Mouse (Mus musculus): ENCODE measurements around the gene Prpf3.
"Not testable (repeated sequence)": the region's sequence is repeated elsewhere in the genome, so short reads cannot be mapped to it uniquely, and the experiment has no call there.

The Prpf3 gene

GRCm38 (mm10) chr3:95855502-95856089 is at the start of gene Prpf3:
TSS of gene Prpf3 (minus strand) at chr3:95855885.
- DNase-seq, result peak; percentile 96 to 98

DNA sequence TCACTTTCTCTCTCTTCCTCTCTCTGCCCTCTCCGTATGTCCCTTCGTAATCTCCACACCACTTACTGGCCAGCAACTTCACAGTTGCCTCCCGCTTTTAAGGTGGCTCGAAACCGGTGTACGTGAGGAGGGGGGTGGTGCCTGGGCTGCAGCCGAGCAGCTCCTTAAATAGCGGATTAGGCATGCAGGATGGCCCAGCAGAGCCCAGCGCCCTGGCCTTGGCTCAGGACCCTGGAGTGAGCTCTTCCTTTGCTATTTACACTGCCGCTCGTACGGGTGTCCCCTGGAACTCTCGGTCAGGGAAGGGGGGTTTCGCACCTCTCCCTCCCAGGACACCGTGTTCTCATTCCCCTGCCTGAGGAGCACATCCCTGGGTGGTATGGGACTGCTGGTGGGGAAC is 48.9 kb upstream of the Prpf3 start, which contains the start of gene Car14:
Gene Car14 (minus strand): TSS at position 124 of the 400 bp plus-strand sequence.
- DNase-seq, result peak; percentile 68 to 73

DNA sequence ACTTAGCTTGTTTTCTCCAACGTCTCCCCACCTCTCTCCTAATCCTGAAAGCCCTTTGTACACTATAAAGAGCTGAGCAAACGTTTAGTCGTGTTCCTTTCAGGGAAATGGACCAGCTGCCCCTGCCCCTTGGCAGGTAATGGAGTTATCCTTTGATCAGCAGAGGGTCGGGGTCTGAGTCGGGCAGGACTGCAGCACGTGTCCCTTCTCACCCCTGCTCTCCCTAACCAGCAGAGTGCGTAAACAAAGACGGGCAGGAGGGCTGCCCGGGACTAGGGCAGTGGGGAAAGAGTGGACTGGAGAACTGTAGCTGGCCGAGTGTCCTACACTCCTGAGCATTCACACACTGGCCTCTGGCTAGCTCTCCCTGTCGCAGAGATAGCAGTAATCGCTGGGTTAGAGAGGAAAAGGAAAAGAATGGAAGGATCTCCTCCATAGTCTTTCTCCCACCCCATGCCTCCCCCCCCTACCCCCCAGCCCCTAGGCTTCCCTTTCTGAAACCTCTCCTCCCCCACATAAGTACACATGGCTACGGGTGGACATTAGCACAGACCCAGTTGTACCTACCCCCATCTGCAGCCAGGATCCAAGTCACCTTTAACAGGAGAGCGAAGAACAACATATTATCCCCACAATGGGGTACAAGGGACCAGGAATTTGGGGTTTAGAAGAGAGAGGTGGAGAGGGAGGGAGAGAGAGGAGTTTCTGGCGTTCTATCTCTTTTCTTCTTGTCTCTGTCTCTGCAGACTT is 48.2 kb upstream of the Prpf3 start:
- peak; percentile 74 to 86 for DNase-seq

DNA sequence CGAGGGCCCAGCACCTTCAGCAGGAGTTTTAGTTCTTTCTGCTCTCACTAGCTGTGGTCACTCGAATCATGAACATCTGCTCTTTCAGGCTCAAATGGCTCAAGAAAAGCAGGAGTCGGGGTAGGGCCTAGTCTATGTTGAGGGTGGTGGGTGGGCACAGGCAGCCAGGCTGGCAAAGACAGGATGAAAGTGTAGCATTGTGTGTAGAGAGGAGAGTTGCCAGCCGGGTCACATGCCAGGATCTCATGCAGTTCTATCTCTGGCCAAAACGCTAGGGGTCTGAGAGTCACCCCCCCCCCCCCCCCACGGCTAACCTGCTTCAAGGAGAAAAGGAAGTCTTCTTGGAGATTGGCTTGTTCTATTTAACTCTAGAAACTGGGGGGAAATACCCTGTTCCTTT is 47.0 kb upstream of the Prpf3 start:
- DNase-seq, result peak; percentile 47 to 59

GRCm38 (mm10) chr3:95902373-95902625 is 46.6 kb upstream of the Prpf3 start:
- DNase-seq, result no peak

GRCm38 (mm10) chr3:95901616-95902372 is 46.1 kb upstream of the Prpf3 start:
- peak; percentile 78 to 81 for DNase-seq

GRCm38 (mm10) chr3:95899800-95900524 is 44.3 kb upstream of the Prpf3 start:
- no peak for DNase-seq

GRCm38 (mm10) chr3:95895501-95895900 is 39.8 kb upstream of the Prpf3 start:
- DNase-seq, result not testable (repeated sequence)

DNA sequence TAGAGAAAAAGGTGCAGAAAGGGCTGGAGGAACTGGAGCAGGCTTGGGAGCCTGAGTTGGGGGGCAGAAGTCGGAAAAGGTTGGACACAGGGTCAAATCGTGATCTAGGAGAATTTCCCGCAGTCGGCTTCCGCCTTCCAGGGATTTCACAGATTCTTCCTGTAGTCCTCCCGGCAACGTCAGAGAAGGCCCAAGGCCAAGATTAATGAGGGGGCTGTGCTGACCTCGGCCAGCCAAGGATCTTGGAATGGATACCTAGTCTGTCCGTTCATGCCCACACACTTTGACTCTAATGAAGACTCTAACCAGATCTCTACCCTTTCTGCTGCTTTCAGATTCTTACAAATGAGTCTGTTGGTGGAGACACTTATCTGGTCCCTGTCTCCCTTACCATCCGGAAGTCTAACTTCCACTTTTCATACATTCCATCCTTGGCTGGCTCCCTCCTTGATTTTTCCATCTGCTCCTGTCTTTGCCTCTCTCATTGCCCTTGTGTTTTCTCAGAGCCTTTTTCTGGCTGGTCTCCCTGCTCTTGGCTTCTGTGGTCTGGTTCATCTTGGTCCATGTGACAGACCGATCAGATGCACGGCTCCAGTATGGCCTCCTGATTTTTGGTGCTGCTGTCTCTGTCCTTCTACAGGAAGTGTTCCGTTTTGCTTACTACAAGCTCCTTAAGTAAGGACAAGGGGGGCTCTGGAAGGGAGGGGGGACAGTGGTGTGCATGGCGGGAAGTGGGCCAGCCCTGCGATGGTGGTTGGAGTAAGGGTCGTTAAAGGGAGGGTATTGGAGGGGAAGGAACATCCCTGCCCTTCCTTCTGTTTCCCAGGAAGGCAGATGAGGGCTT is 38.9 kb upstream of the Prpf3 start:
- peak; percentile 86 to 90 for DNase-seq

- peak; percentile 96 to 99 for DNase-seq
Measured at GRCm38 (mm10) chr3:95893606-95894316, 38.1 kb upstream of the Prpf3 start, which contains the start of gene Aph1a. TSS of gene Aph1a (plus strand) at chr3:95893969.

DNA sequence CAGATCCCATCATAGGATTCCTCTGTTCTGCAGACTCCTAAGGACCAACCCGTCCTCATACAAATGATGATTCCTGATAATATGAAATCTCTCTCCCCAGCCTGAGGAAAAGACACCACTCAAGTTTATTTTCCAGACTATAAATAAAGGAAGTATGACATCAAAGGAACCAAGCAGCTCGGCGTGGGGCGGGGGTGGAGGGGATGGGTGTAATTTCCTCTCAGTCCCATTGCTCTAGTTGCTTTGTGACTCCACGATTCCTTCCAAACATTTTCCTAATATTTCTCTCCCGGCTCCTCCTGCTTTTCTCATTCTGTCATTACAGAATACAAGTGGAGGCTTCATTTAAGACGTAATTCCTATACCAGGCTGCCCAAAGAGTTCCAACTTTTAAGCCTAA is 37.4 kb upstream of the Prpf3 start:
- no peak for DNase-seq

DNA sequence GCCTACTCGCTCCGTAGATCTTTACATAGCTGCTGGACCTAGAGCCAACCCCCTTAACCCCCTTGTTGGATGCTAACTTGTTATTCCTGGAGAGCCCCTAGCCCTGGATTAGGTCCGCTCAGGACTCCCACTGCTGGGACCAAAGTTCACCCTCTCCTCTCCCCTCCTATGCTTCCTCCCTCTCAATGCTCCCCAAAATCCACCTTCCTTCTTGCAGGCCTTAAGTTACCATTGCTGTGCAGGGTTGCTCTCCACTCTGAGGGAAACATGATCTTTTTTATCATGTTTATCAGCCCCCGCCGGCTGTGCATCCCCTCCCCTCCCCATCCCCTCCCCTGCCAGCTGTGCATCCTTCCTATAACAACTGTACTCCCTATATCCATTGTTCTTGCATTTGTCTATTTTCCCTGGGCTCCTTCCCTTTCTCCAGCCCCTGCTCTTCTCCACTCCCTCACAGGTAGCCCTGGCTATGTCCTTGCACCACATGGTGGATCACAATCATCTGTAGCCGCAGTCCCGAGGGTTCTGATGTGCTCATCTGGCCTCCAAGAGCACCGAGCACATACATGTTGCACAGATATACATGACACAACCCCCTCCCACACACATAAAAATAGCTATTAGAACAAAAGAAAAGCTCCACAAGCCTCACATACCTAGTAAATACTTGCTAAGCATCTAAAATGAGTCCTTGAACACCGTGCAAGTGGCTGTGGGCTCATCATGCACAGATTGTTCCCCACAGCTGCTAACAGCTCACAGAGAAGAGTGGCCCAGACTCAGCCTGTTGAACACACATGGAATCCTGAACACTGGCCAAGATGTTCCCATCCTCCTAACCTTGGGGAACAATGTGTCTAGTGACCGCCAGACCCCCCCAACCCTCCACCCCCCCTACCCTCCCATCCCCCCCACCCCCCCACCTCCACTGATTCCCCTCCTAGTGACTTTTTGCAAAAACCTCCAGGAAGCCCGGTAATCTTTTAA is 36.7 kb upstream of the Prpf3 start:
- DNase-seq, result no peak

GRCm38 (mm10) chr3:95891211-95892065 is 35.8 kb upstream of the Prpf3 start, which contains the start of gene BC028528:
TSS of gene BC028528 (minus strand) at chr3:95892005.
- DNase-seq, result peak in 1 of 2 experiments; percentile 47

GRCm38 (mm10) chr3:95889664-95890063 is 34.0 kb upstream of the Prpf3 start:
- no peak for DNase-seq

- peak; percentile 72 to 77 for DNase-seq
Measured at GRCm38 (mm10) chr3:95887596-95887995, 31.9 kb upstream of the Prpf3 start.

- peak; percentile 65 to 81 for DNase-seq
Measured at GRCm38 (mm10) chr3:95884400-95884799, 28.7 kb upstream of the Prpf3 start.

- DNase-seq, result peak; percentile 85 to 91
Measured at GRCm38 (mm10) chr3:95882816-95883425, 27.2 kb upstream of the Prpf3 start.

- peak; percentile 95 to 99 for DNase-seq
Measured at GRCm38 (mm10) chr3:95881979-95882815, 26.5 kb upstream of the Prpf3 start, which contains the start of gene Ciart. TSS of gene Ciart (minus strand) at chr3:95882251.
